Mouse (Mus musculus): ENCODE data around the gene Olfr520. TPM values are rescaled to one million over a fixed set of nuclear protein-coding genes. Genes with fewer than 3 reads are reported as not detected.
"Not testable (repeated sequence)": the region's sequence is repeated elsewhere in the genome, so short reads cannot be mapped to it uniquely, and the experiment has no call there.

Gene Olfr520
- total RNA-seq (2021) = not detected
- long read RNA-seq, experiment 1 = 0 reads
- long read RNA-seq, experiment 2 = 0 reads

GRCm38 (mm10) chr7:99729973-99730372 is at the start of gene Olfr520:
Gene Olfr520, plus strand, starts transcription at chr7:99730273.
- intact Hi-C loops (cut with DNase I) = no loop called here
- no peak for TF ChIP-seq CTCF (IDR thresholded peaks at IDR 0.05)
- DNase-seq = no peak

GRCm38 (mm10) chr7:99680771-99681170 is 49.3 kb upstream of the Olfr520 start:
- intact Hi-C loops (cut with DNase I) = no loop called here
- H3K4me3 ChIP-seq = no peak overlapping the region
- no peak for TF ChIP-seq CTCF (IDR thresholded peaks at IDR 0.05)
- peak overlapping the region; percentile 43 for H3K27ac ChIP-seq
- DNase-seq = peak; percentile 44

More at GRCm38 (mm10) chr7:99729973-99730372, at the start of gene Olfr520:
- Histone ChIP-seq H3K4me3 (no peak within 1 kb of the TSS), H3K27ac (no peak within 1 kb of the TSS)

GRCm38 (mm10) chr7:99684086-99684485 is 46.0 kb upstream of the Olfr520 start:
- intact Hi-C loops (cut with DNase I) = no loop called here
- DNase-seq = no peak
- no peak overlapping the region for H3K27ac ChIP-seq

GRCm38 (mm10) chr7:99690819-99691218 is 39.3 kb upstream of the Olfr520 start:
- TF ChIP-seq CTCF (IDR thresholded peaks at IDR 0.05) = no peak
- Histone ChIP-seq H3K27ac (peak overlapping the region; percentile 36; the same call in 1 of the 2 replicates), H3K4me3 (no peak overlapping the region)
- intact Hi-C loops (cut with DNase I) = no loop called here
- DNase-seq = no peak

More at GRCm38 (mm10) chr7:99684086-99684485, 46.0 kb upstream of the Olfr520 start:
- no peak overlapping the region for H3K4me3 ChIP-seq
- no peak for TF ChIP-seq CTCF (IDR thresholded peaks at IDR 0.05)

GRCm38 (mm10) chr7:99692396-99692795 is 37.7 kb upstream of the Olfr520 start:
- intact Hi-C loops (cut with DNase I) = no loop called here
- no peak for TF ChIP-seq CTCF (IDR thresholded peaks at IDR 0.05)
- peak overlapping the region; percentile 24 for H3K27ac ChIP-seq
- H3K4me3 ChIP-seq = no peak overlapping the region
- DNase-seq = no peak

GRCm38 (mm10) chr7:99693387-99693786 is 36.7 kb upstream of the Olfr520 start:
- H3K4me3 ChIP-seq = no peak overlapping the region
- no peak for DNase-seq
- TF ChIP-seq CTCF (IDR thresholded peaks at IDR 0.05) = no peak
- H3K27ac ChIP-seq = no peak overlapping the region; the same call in 1 of the 2 replicates
- intact Hi-C loops (cut with DNase I) = no loop called here

- H3K27ac ChIP-seq = peak overlapping the region; percentile 73
- no peak for TF ChIP-seq CTCF (IDR thresholded peaks at IDR 0.05)
- no peak for DNase-seq
- no peak overlapping the region for H3K4me3 ChIP-seq
- intact Hi-C loops (cut with DNase I) = no loop called here
Observed at GRCm38 (mm10) chr7:99693976-99694375, 36.1 kb upstream of the Olfr520 start.

GRCm38 (mm10) chr7:99694424-99694823 is 35.6 kb upstream of the Olfr520 start:
- intact Hi-C loops (cut with DNase I); H3K4me3 ChIP-seq; DNase-seq: not testable (repeated sequence)
- peak overlapping the region; percentile 73 for H3K27ac ChIP-seq

GRCm38 (mm10) chr7:99695471-99696057 is 34.5 kb upstream of the Olfr520 start:
- Histone ChIP-seq H3K27ac (peak overlapping the region; percentile 51), H3K4me3 (peak overlapping the region; percentile 19; the same call in 1 of the 2 replicates)
- TF ChIP-seq CTCF (IDR thresholded peaks at IDR 0.05) = no peak
- DNase-seq = no peak
- intact Hi-C loops (cut with DNase I) = no loop called here

- Histone ChIP-seq H3K27ac (peak overlapping the region; percentile 73), H3K4me3 (no peak overlapping the region)
- intact Hi-C loops (cut with DNase I) = no loop called here
- no peak for DNase-seq
- no peak for TF ChIP-seq CTCF (IDR thresholded peaks at IDR 0.05)
Observed at GRCm38 (mm10) chr7:99698576-99698975, 31.5 kb upstream of the Olfr520 start.

- intact Hi-C loops (cut with DNase I) = no loop called here
- H3K4me3 ChIP-seq = no peak overlapping the region
- H3K27ac ChIP-seq = peak overlapping the region; percentile 73
- DNase-seq = no peak
- no peak for TF ChIP-seq CTCF (IDR thresholded peaks at IDR 0.05)
Observed at GRCm38 (mm10) chr7:99699106-99699505, 31.0 kb upstream of the Olfr520 start.

GRCm38 (mm10) chr7:99699709-99700151 is 30.3 kb upstream of the Olfr520 start:
- peak overlapping the region; percentile 73 for H3K27ac ChIP-seq
- TF ChIP-seq CTCF (IDR thresholded peaks at IDR 0.05) = no peak
- intact Hi-C loops (cut with DNase I) = no loop called here
- no peak overlapping the region; the same call in 1 of the 2 replicates for H3K4me3 ChIP-seq
- DNase-seq = peak; percentile 70

GRCm38 (mm10) chr7:99700641-99701040 is 29.4 kb upstream of the Olfr520 start:
- TF ChIP-seq CTCF (IDR thresholded peaks at IDR 0.05) = no peak
- intact Hi-C loops (cut with DNase I) = no loop called here
- peak overlapping the region; percentile 73 for H3K27ac ChIP-seq
- no peak for DNase-seq
- no peak overlapping the region; the same call in 1 of the 2 replicates for H3K4me3 ChIP-seq

GRCm38 (mm10) chr7:99702201-99702600 is 27.9 kb upstream of the Olfr520 start:
- no peak for TF ChIP-seq CTCF (IDR thresholded peaks at IDR 0.05)
- H3K27ac ChIP-seq = peak overlapping the region; percentile 58
- peak overlapping the region; percentile 38 for H3K4me3 ChIP-seq

More at GRCm38 (mm10) chr7:99702201-99702600, 27.9 kb upstream of the Olfr520 start:
- DNase-seq = peak; percentile 19
- intact Hi-C loops (cut with DNase I) = no loop called here
